Mouse (Mus musculus): ENCODE results near the gene Gsdme. TPM values are rescaled to one million over a fixed set of nuclear protein-coding genes. Genes with fewer than 3 reads are reported as not detected.

Gene Gsdme
- total RNA-seq (2012; rRNA removed) = 0.20 and 0.27 TPM in 2 replicates
- 1 to 10 TPM in 1 of 2 experiments, not detected in 1; 1.5 TPM for polyA plus RNA-seq (2012; ENCODE audit: insufficient read depth in 1 of 2, insufficient read length in 2 of 2, low read depth in 1 of 2, low replicate concordance in 2 of 2, missing spikeins in 1 of 2)

- Histone ChIP-seq H3K27me3 (ENCODE audit: control insufficient read depth in 1 of 2, insufficient read depth in 2 of 2, low read length in 2 of 2) (peaks cover under 1 to 7% of the 10 kb centered on the region in 2 experiments), H3K4me1 (ENCODE audit: control insufficient read depth in 1 of 2, insufficient read depth in 2 of 2, low read length in 2 of 2) (no peaks in the 10 kb centered on the region), H3K79me2 (ENCODE audit: control insufficient read depth, insufficient read depth, low read length, poor library complexity) (no peaks in the 10 kb centered on the region), H3K9ac (ENCODE audit: control insufficient read depth, low read depth, low read length, poor library complexity, severe bottlenecking) (no peak within 1 kb of the TSS), H3K27ac (ENCODE audit: control insufficient read depth, low read depth, low read length) (no peak within 1 kb of the TSS), H3K4me3 (ENCODE audit: control insufficient read depth in 1 of 2, insufficient read depth in 1 of 2, low read depth in 2 of 2, low read length in 2 of 2) (no peak within 1 kb of the TSS), H3K9me3 (replicated peaks; ENCODE audit: insufficient read depth, low read length) (no peaks in the 10 kb centered on the region), H3K36me3 (ENCODE audit: control insufficient read depth in 1 of 2, insufficient read depth in 2 of 2, low read length in 2 of 2) (no peaks in the 10 kb centered on the region)
- no peak for DNase-seq (ENCODE audit: low read depth, low spot score)
- TF ChIP-seq MAFK (IDR thresholded peaks at IDR 0.05; ENCODE audit: borderline replicate concordance, low read depth, low read length) = no peak
- no peak for TF ChIP-seq TBP (IDR thresholded peaks at IDR 0.05; ENCODE audit: low read depth, low read length)
- TF ChIP-seq CTCF (IDR thresholded peaks at IDR 0.05 in 2 of 3, conservative IDR thresholded peaks at IDR 0.05 in 1 of 3; ENCODE audit: control insufficient read depth in 1 of 3, insufficient read depth in 1 of 3, low read depth in 2 of 3, low read length in 3 of 3, poor library complexity in 1 of 3, severe bottlenecking in 1 of 3) = no peak
- TF ChIP-seq ZNF384 (IDR thresholded peaks at IDR 0.05; ENCODE audit: low read depth, low read length) = no peak
- TF ChIP-seq CHD2 (IDR thresholded peaks at IDR 0.05; ENCODE audit: low read length) = no peak
- no peak for TF ChIP-seq GABPA (IDR thresholded peaks at IDR 0.05; ENCODE audit: low read depth, low read length)
- TF ChIP-seq RCOR1 (IDR thresholded peaks at IDR 0.05; ENCODE audit: low read depth, low read length) = no peak
- TF ChIP-seq JUND (IDR thresholded peaks at IDR 0.05; ENCODE audit: low read depth, low read length) = no peak
These were observed at the start of gene Gsdme for GRCm38 (mm10) chr6:50263670-50264069. Gsdme (minus strand) TSS chr6:50263862.

GRCm38 (mm10) chr6:50312647-50313046, 49.0 kb upstream of the Gsdme start:
- no peaks in the 10 kb centered on the region for H3K9me3 ChIP-seq (replicated peaks; ENCODE audit: insufficient read depth, low read length)
- no peaks in the 10 kb centered on the region for H3K79me2 ChIP-seq (ENCODE audit: control insufficient read depth, insufficient read depth, low read length, poor library complexity)
- H3K27me3 ChIP-seq (ENCODE audit: control insufficient read depth in 1 of 2, insufficient read depth in 2 of 2, low read length in 2 of 2) = no peaks in the 10 kb centered on the region
- no peak overlapping the region for H3K9ac ChIP-seq (ENCODE audit: control insufficient read depth, low read depth, low read length, poor library complexity, severe bottlenecking)
- TF ChIP-seq ZC3H11A (IDR thresholded peaks at IDR 0.05; ENCODE audit: low read depth, low read length) (peak; percentile 77), RAD21 (IDR thresholded peaks at IDR 0.05; ENCODE audit: low read depth, low read length) (peak; percentile 89), SMC3 (IDR thresholded peaks at IDR 0.05; ENCODE audit: low read depth, low read length) (peak; percentile 90), MYC (IDR thresholded peaks at IDR 0.05; ENCODE audit: low read depth, low read length) (no peak), CTCF (IDR thresholded peaks at IDR 0.05 in 2 of 3, conservative IDR thresholded peaks at IDR 0.05 in 1 of 3; ENCODE audit: control insufficient read depth in 1 of 3, insufficient read depth in 1 of 3, low read depth in 2 of 3, low read length in 3 of 3, poor library complexity in 1 of 3, severe bottlenecking in 1 of 3) (peak; percentile 79 to 95 (median 95)), TCF12 (IDR thresholded peaks at IDR 0.05; ENCODE audit: low read depth, low read length) (no peak), TAL1 (IDR thresholded peaks at IDR 0.05; ENCODE audit: low read length) (no peak)
- H3K4me1 ChIP-seq (ENCODE audit: control insufficient read depth in 1 of 2, insufficient read depth in 2 of 2, low read length in 2 of 2) = no peaks in the 10 kb centered on the region
- DNase-seq (ENCODE audit: low read depth, low spot score) = peak; percentile 74
- H3K36me3 ChIP-seq (ENCODE audit: control insufficient read depth in 1 of 2, insufficient read depth in 2 of 2, low read length in 2 of 2) = no peaks in the 10 kb centered on the region
- H3K4me3 ChIP-seq (ENCODE audit: control insufficient read depth in 1 of 2, insufficient read depth in 1 of 2, low read depth in 2 of 2, low read length in 2 of 2) = no peak overlapping the region
- H3K27ac ChIP-seq (ENCODE audit: control insufficient read depth, low read depth, low read length) = no peak overlapping the region

GRCm38 (mm10) chr6:50309019-50309418, 45.4 kb upstream of the Gsdme start:
- Histone ChIP-seq H3K79me2 (ENCODE audit: control insufficient read depth, insufficient read depth, low read length, poor library complexity) (no peaks in the 10 kb centered on the region), H3K4me3 (ENCODE audit: control insufficient read depth in 1 of 2, insufficient read depth in 1 of 2, low read depth in 2 of 2, low read length in 2 of 2) (no peak overlapping the region), H3K9ac (ENCODE audit: control insufficient read depth, low read depth, low read length, poor library complexity, severe bottlenecking) (no peak overlapping the region), H3K9me3 (replicated peaks; ENCODE audit: insufficient read depth, low read length) (no peaks in the 10 kb centered on the region), H3K27ac (ENCODE audit: control insufficient read depth, low read depth, low read length) (no peak overlapping the region), H3K4me1 (ENCODE audit: control insufficient read depth in 1 of 2, insufficient read depth in 2 of 2, low read length in 2 of 2) (no peaks in the 10 kb centered on the region), H3K27me3 (ENCODE audit: control insufficient read depth in 1 of 2, insufficient read depth in 2 of 2, low read length in 2 of 2) (no peaks in the 10 kb centered on the region), H3K36me3 (ENCODE audit: control insufficient read depth in 1 of 2, insufficient read depth in 2 of 2, low read length in 2 of 2) (no peaks in the 10 kb centered on the region)
- no peak for DNase-seq (ENCODE audit: low read depth, low spot score)
- TF ChIP-seq RAD21 (IDR thresholded peaks at IDR 0.05; ENCODE audit: low read depth, low read length) = peak; percentile 23
- no peak for TF ChIP-seq ZKSCAN1 (IDR thresholded peaks at IDR 0.05; ENCODE audit: low read depth, low read length)
- peak in 1 of 3 experiments; percentile 49; a peak in 2 of 6 replicates for TF ChIP-seq CTCF (IDR thresholded peaks at IDR 0.05 in 2 of 3, conservative IDR thresholded peaks at IDR 0.05 in 1 of 3; ENCODE audit: control insufficient read depth in 1 of 3, insufficient read depth in 1 of 3, low read depth in 2 of 3, low read length in 3 of 3, poor library complexity in 1 of 3, severe bottlenecking in 1 of 3)
- peak; percentile 56 for TF ChIP-seq SMC3 (IDR thresholded peaks at IDR 0.05; ENCODE audit: low read depth, low read length)

Measured in MEL (cell line).